ENCODE assay signal across 18 mouse cellular contexts in the genomic region with DNA sequence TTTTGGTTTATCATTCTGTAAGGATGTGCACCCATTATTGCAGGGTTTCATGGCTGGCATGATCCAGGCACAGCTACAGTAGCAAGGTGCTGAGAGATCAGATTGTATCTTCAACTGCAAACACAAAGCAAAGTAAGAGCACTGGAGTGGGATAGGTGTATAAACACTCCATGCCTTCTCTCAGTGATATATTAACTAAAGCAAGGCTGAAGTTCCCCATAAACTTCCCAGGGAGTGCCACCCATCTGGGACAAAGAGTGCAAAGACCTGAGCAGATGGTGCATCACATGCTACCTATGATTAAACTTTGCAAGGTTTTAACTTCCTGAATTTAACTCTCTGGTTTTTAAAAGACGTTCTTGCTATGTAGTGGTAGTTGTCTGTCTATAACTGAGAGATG.
"Had no signal": no experiment of that assay in that cellular context is flagged by ENCODE, and none has a peak within 500 bp of the region (broad histone marks: within the 10 kb centered on the region; RNA-seq: fewer than 3 reads in every experiment).

No protein-coding gene starts in this region.

- DNase-seq: lung, embryonic 14.5 days; lung, postnatal 10 days; lung, postnatal 4 days; midbrain, embryonic 14.5 days; retina, postnatal 1 day; right cerebral cortex, adult 18-20 months; right cerebral cortex, postnatal 25 days; right cerebral cortex, postnatal 4 days; spleen, adult 18-20 months; thymus, adult 18-20 months; thymus, postnatal 14 days; thymus, postnatal 36 days had no signal

- H3K9me3 ChIP-seq: midbrain, embryonic 10.5 days; midbrain, embryonic 12.5 days; neural tube, embryonic 13.5 days; neural tube, embryonic 15.5 days had no signal

- ATAC-seq: midbrain, embryonic 16.5 days had no signal

- H3K4me1 ChIP-seq: midbrain, embryonic 10.5 days; midbrain, embryonic 12.5 days; neural tube, embryonic 13.5 days; neural tube, embryonic 15.5 days had no signal

- H3K27ac ChIP-seq: midbrain, embryonic 10.5 days; midbrain, embryonic 12.5 days; neural tube, embryonic 13.5 days; neural tube, embryonic 15.5 days had no signal

- H3K9ac ChIP-seq: lung, embryonic 14.5 days; midbrain, embryonic 12.5 days; neural tube, embryonic 13.5 days; neural tube, embryonic 15.5 days had no signal

- H3K4me2 ChIP-seq: lung, embryonic 14.5 days; midbrain, embryonic 12.5 days; neural tube, embryonic 13.5 days; neural tube, embryonic 15.5 days had no signal

- H3K4me3 ChIP-seq: midbrain, embryonic 10.5 days; midbrain, embryonic 12.5 days; myocyte; neural tube, embryonic 13.5 days; neural tube, embryonic 15.5 days had no signal

- H3K27me3 ChIP-seq: midbrain, embryonic 12.5 days; neural tube, embryonic 13.5 days; neural tube, embryonic 15.5 days had no signal

- H3K36me3 ChIP-seq: midbrain, embryonic 10.5 days; midbrain, embryonic 12.5 days; neural tube, embryonic 13.5 days; neural tube, embryonic 15.5 days had no signal
